Mouse (Mus musculus): ENCODE measurements around the gene Aipl1.

DNA sequence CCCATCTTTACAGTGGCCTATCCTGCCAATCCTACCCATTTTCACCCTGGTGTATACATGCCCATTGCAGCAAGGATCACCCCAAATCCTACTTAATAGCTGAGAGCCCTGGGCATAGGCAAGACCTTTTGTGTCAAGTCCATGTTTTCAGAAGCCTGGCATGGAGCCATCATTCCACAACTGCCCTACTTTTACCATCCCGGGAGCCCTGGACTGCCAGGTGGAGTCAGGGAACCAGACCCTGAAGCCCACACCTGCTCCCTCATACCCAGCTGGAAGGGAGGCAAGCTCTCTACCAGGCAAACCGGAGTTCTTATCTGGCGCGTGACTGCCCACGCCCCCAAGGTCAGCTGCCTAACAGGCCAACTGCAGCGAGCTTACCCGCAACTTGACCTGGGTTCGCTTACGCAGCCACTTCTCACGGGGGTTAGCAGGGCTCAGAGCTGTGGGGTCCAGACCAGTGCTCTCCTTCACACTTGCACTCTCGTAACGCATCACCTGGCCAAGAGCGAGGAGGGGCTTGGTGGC is 23.8 kb upstream of the Aipl1 start:
- no peak for TF ChIP-seq CTCF (IDR thresholded peaks at IDR 0.05; ENCODE audit: insufficient read depth, low read depth, low read length)
- no peak for TF ChIP-seq POLR2A (IDR thresholded peaks at IDR 0.05; ENCODE audit: insufficient read depth, low read depth, low read length)
